Mouse (Mus musculus): ENCODE data around the gene Slc16a1. TPM values are rescaled to one million over a fixed set of nuclear protein-coding genes. Genes with fewer than 3 reads are reported as not detected.

The Slc16a1 gene
- polyA plus RNA-seq, 1 experiment: 41.6 TPM

DNA sequence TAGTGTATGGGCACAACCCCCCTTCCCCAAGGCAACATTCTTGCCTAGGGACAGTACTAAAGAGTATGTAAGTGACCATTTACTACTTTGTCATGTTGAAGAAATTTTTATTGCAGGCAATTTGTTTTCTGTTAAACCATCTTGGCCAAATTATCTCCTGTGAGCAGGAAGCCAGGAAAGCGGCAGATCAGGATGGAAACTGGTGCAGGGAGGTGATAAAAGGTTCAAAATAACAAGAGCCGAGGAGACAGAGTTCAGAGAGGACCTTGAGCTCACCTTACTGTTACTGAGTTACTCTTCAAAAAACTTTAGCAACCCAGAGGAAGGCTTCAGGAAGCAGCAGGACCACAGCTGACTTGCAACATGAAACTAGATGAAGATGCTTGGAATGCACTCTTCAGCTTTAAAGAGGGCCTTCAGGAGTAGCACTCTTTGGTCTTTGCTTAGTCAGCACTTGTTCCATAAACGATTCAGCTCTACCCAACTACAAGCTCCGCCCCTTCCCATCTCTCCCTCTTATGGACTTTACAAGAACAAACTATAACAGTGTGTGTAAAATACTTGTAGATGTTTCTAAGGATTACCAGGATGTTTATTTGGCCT is 5.8 kb upstream of the Slc16a1 start:
- no peak for TF ChIP-seq CTCF (IDR thresholded peaks at IDR 0.05; ENCODE audit: control insufficient read depth, insufficient read depth, low read length)
- no peak for TF ChIP-seq POLR2A (IDR thresholded peaks at IDR 0.05; ENCODE audit: borderline replicate concordance, control insufficient read depth, low read depth, low read length)
- Histone ChIP-seq H3K4me1 (ENCODE audit: control insufficient read depth, insufficient read depth, low read length) (no peaks in the 10 kb centered on the region; the same call in 1 of the 2 replicates), H3K4me3 (replicated peaks; ENCODE audit: control insufficient read depth, low read depth, low read length) (peak overlapping the region; percentile 11), H3K27ac (ENCODE audit: control insufficient read depth, insufficient read depth, low read depth, low read length, poor library complexity) (peak overlapping the region; percentile 70; the same call in 1 of the 2 replicates)
- 49% methylated on average over 4 of the region's 4 CpGs for WGBS

DNA sequence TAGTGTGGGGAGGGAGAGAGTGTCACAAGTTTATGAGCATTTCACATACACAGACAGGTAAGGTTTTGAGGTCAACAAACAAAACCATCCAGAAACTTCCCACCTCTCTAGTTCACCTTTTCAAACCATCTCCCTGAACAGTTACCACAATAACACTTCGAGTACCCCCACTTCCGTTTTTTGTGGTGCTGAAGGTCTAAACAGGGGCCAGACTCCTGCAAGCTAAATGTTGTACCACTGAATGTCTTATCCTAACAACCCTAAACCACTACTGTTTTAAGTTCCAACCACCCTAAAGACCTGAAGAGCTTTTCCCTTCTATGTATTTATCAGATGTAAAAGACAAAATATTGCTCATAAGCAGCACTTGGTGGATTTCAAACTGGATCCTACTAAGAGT is 2.0 kb upstream of the Slc16a1 start:
- no peak overlapping the region for H3K4me3 ChIP-seq (replicated peaks; ENCODE audit: control insufficient read depth, low read depth, low read length)
- no peak for TF ChIP-seq POLR2A (IDR thresholded peaks at IDR 0.05; ENCODE audit: borderline replicate concordance, control insufficient read depth, low read depth, low read length)
- no peak for TF ChIP-seq CTCF (IDR thresholded peaks at IDR 0.05; ENCODE audit: control insufficient read depth, insufficient read depth, low read length)
- no peak overlapping the region for H3K27ac ChIP-seq (ENCODE audit: control insufficient read depth, insufficient read depth, low read depth, low read length, poor library complexity)
- WGBS: 27% methylated on average over 2 of the region's 2 CpGs
- H3K4me1 ChIP-seq (ENCODE audit: control insufficient read depth, insufficient read depth, low read length): no peaks in the 10 kb centered on the region; the same call in 1 of the 2 replicates

DNA sequence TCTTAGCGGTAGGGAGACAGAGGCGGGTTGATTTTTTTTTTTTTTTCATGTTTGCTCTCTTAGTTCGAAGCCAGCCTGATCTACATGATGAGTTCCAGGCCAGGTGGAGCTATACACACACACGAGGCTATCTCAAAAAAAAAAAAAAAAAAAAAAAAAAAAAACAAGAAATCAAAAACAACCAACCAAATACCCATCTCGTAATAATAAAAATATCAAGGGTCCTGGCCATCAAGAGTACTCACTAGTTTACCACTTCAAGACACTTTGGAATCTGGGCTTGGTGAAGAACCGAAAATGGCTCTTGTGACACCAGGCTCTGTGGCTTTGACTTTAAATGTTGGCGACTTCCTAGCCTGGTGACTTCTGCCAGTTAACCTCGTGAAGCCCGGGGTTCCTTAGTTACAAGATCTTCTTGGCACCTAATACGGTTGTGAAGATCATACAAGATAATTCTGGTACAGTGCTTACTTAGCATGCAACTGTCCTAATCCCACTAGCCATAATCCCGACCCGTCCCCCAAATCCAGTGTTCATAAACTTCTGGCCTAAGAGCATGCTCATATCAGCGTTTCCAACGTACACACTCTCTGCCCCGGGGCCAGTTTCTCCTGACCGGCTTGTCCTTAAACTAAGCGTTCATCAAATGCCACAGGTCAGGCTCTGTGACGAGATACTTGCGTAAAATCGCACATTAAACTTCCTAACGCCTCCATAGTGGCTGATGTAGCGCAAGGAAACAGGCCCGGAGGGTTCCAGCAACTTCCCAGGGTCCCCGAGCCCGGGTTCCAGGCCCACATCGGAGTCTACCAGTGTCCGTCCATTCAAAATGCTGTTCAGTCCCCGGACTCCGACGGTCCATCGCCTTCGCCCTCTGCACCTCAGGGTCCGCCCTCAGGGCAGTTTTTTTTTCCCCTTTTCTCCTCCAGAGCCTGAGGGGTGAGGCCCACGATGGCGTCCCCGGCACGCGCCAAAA is 753 bp upstream of the Slc16a1 start:
- no peaks in the 10 kb centered on the region; the same call in 1 of the 2 replicates for H3K4me1 ChIP-seq (ENCODE audit: control insufficient read depth, insufficient read depth, low read length)
- WGBS: 7% methylated on average over 38 of the region's 38 CpGs

GRCm38 (mm10) chr3:104638932-104639748 is 672 bp downstream of the Slc16a1 start:
- Histone ChIP-seq H3K27ac (ENCODE audit: control insufficient read depth, insufficient read depth, low read depth, low read length, poor library complexity) (peak overlapping the region; percentile 95), H3K4me1 (ENCODE audit: control insufficient read depth, insufficient read depth, low read length) (no peaks in the 10 kb centered on the region; the same call in 1 of the 2 replicates), H3K4me3 (replicated peaks; ENCODE audit: control insufficient read depth, low read depth, low read length) (peak overlapping the region; percentile 75)
- TF ChIP-seq POLR2A (IDR thresholded peaks at IDR 0.05; ENCODE audit: borderline replicate concordance, control insufficient read depth, low read depth, low read length) (no peak; the same call in 1 of the 2 replicates), CTCF (IDR thresholded peaks at IDR 0.05; ENCODE audit: control insufficient read depth, insufficient read depth, low read length) (no peak)
- under 1% methylated on average over 58 of the region's 58 CpGs for WGBS

More for the DNA sequence above, 753 bp upstream of the Slc16a1 start:
- no peak for TF ChIP-seq CTCF (IDR thresholded peaks at IDR 0.05; ENCODE audit: control insufficient read depth, insufficient read depth, low read length)
- no peak for TF ChIP-seq POLR2A (IDR thresholded peaks at IDR 0.05; ENCODE audit: borderline replicate concordance, control insufficient read depth, low read depth, low read length)
- peak overlapping the region; percentile 95 for H3K27ac ChIP-seq (ENCODE audit: control insufficient read depth, insufficient read depth, low read depth, low read length, poor library complexity)
- H3K4me3 ChIP-seq (replicated peaks; ENCODE audit: control insufficient read depth, low read depth, low read length): peak overlapping the region; percentile 75

DNA sequence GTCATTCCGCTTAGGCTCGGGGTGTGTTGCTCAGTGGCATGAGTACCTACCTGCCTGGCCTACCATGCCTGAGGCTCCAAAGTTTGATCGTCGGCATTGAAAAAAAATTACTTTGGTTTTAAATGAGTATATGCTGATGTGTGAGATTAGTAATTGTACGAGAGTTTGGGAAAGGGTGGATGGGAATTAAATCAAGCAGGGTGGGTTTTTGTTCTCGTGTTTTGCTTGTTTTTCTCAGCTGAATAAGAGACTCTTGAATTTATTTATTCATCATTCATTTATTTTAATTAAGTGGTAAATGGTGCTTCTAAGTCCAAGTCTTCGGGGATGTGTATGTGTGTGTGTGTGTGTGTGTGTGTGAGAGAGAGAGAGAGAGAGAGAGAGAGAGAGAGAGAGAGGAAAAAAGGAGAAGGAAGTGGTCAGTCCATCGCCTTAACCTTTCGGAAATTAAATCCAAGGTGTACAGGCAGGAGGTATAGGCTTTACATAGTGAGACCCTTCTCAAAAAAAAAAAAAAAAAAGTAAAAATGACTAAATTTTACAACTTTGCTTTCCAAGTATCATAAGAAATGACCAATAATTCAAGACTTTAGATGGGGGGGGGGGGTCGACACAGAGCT is 1.4 kb downstream of the Slc16a1 start:
- H3K27ac ChIP-seq (ENCODE audit: control insufficient read depth, insufficient read depth, low read depth, low read length, poor library complexity): no peak overlapping the region
- WGBS: 2% methylated on average over 10 of the region's 10 CpGs
- TF ChIP-seq POLR2A (IDR thresholded peaks at IDR 0.05; ENCODE audit: borderline replicate concordance, control insufficient read depth, low read depth, low read length): no peak
- TF ChIP-seq CTCF (IDR thresholded peaks at IDR 0.05; ENCODE audit: control insufficient read depth, insufficient read depth, low read length): no peak
- H3K4me1 ChIP-seq (ENCODE audit: control insufficient read depth, insufficient read depth, low read length): no peaks in the 10 kb centered on the region; the same call in none of the 2 replicates
- H3K4me3 ChIP-seq (replicated peaks; ENCODE audit: control insufficient read depth, low read depth, low read length): peak overlapping the region; percentile 75

DNA sequence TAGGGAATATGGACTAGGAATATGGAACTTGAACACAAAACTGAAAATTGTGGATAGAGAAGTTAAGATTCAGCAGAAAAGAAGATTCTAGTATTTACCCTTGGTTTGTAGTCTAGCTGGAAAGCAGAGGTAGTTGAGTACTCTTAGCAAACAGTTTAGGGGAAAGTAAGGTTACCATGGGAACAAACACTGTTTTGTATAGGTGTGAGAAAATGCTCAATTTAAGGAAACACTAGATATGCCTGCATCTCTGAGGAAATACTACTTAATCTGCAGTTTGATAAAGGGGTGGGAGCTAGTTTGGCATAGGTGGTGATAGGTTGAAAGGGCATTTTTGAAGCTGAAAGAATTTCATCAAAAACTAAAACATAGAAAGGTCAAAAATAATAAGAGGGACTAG is 2.4 kb downstream of the Slc16a1 start:
- peak overlapping the region; percentile 62 for H3K4me3 ChIP-seq (replicated peaks; ENCODE audit: control insufficient read depth, low read depth, low read length)
- no peak overlapping the region for H3K27ac ChIP-seq (ENCODE audit: control insufficient read depth, insufficient read depth, low read depth, low read length, poor library complexity)
- TF ChIP-seq CTCF (IDR thresholded peaks at IDR 0.05; ENCODE audit: control insufficient read depth, insufficient read depth, low read length): no peak
- no peak for TF ChIP-seq POLR2A (IDR thresholded peaks at IDR 0.05; ENCODE audit: borderline replicate concordance, control insufficient read depth, low read depth, low read length)
- no peaks in the 10 kb centered on the region; the same call in none of the 2 replicates for H3K4me1 ChIP-seq (ENCODE audit: control insufficient read depth, insufficient read depth, low read length)

DNA sequence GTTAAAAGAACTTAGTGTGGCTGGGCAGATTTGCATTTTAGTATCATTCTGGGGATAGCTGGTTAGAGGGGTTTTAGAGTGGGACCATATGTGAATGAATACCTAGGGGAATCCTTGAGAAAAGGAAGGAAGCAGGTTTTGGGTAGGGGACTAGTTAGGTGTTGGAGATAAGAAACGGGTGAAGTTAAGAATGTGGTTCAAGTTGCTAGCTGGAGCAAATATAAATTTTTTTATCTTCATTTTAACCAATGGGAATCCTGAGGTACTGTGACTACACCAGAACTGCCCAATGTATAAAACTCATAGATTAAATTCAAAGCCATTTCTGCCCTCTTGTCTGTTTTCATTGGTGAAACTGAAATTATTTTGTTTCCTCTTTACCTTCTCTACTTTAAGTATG is 2.8 kb downstream of the Slc16a1 start:
- no peaks in the 10 kb centered on the region; the same call in none of the 2 replicates for H3K4me1 ChIP-seq (ENCODE audit: control insufficient read depth, insufficient read depth, low read length)
- no peak overlapping the region for H3K27ac ChIP-seq (ENCODE audit: control insufficient read depth, insufficient read depth, low read depth, low read length, poor library complexity)
- TF ChIP-seq CTCF (IDR thresholded peaks at IDR 0.05; ENCODE audit: control insufficient read depth, insufficient read depth, low read length): no peak
- TF ChIP-seq POLR2A (IDR thresholded peaks at IDR 0.05; ENCODE audit: borderline replicate concordance, control insufficient read depth, low read depth, low read length): no peak
- no peak overlapping the region for H3K4me3 ChIP-seq (replicated peaks; ENCODE audit: control insufficient read depth, low read depth, low read length)
- WGBS: 15% methylated on average over 1 of the region's 1 CpGs

All from bone marrow, adult 2 months (tissue).